Mouse (Mus musculus) spleen, adult 2 months (tissue): ENCODE measurements at regions not wholly inside any gene's neighbourhood (a gene's known extent, or its start where the extent isn't known, plus 50 kb on each side); places are given as distances from the start of the nearest gene placed in this dataset.

Source experiments
- DNase-seq, 2 experiments: peaks; one replicate each; pipeline versions ENCODE4 v3.0.0 to v3.0.0-alpha.2; 2012 to 2021; ENCODE audit warnings: low spot score in 2 of 2, low read depth in 1 of 2
- H3K27ac ChIP-seq: fragments of 200-500 bp; 2 replicates; pipeline ENCODE4 v1.5.1; 2012; ENCODE audit warnings: low read length, inconsistent platforms; ENCODE audit not compliant: insufficient read depth
- H3K27me3 ChIP-seq: fragments of 200-500 bp; 2 replicates; pipeline ENCODE4 v1.6.1; 2012; ENCODE audit warnings: mild to moderate bottlenecking, moderate library complexity, low read length, inconsistent platforms; ENCODE audit not compliant: control insufficient read depth, insufficient read depth
- H3K36me3 ChIP-seq: fragments of 200-500 bp; 2 replicates; pipeline ENCODE4 v1.6.1; 2012; ENCODE audit warnings: mild to moderate bottlenecking, low read length, inconsistent platforms; ENCODE audit not compliant: control insufficient read depth, insufficient read depth
- H3K4me1 ChIP-seq: fragments of 200-500 bp; 2 replicates; pipeline ENCODE4 v1.6.1; 2011; ENCODE audit warnings: inconsistent platforms; ENCODE audit not compliant: control insufficient read depth, insufficient read depth, insufficient read length
- H3K4me3 ChIP-seq: fragments of 200-500 bp; 2 replicates; pipeline ENCODE4 v1.5.1; 2011; ENCODE audit warnings: mild to moderate bottlenecking, inconsistent platforms; ENCODE audit not compliant: insufficient read depth, insufficient read length; ENCODE audit errors: extremely low read depth
- CTCF ChIP-seq: fragments of 200-500 bp; IDR thresholded peaks from 2 replicates; pipeline ENCODE4 v1.5.1; 2011; ENCODE audit warnings: mild to moderate bottlenecking, inconsistent platforms; ENCODE audit not compliant: insufficient read depth, insufficient read length, insufficient replicate concordance; ENCODE audit errors: extremely low read depth
- POLR2A ChIP-seq: fragments of 200-500 bp; IDR thresholded peaks from 2 replicates; pipeline ENCODE4 v1.6.1; 2011; ENCODE audit warnings: low read depth, low read length, inconsistent platforms
- WGBS: fragments of 180-500 bp; shearing (Covaris S2); methylation state at CpG from one replicate; pipeline ENCODE4 v1.1.7; 2018; 5-methylcytosine and 5-hydroxymethylcytosine counted together

DNA sequence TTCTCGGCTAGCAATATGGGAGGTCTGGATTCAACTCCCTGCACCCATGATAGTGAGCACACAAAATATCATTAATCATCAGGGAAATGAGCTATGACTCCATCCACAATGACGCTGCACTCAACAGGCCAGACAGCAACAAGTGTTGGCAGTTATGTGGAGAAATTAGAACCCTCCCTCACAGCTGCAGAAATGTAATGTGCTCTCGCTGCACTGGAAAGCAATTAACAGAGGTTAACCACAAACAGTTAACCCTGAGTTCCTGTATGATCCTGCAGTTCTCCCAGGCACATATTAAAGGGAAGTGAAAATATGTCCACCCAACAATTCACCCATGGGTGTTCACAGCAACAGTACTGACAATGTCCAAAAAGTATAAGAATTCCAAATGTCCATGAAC is 54.0 kb upstream of the Jade2 start:
- no peak for TF ChIP-seq POLR2A
- TF ChIP-seq CTCF = no peak
- no peak for DNase-seq
- Histone ChIP-seq H3K27ac (no peak overlapping the region), H3K27me3 (no peaks in the 10 kb centered on the region), H3K4me3 (no peak overlapping the region), H3K36me3 (no peaks in the 10 kb centered on the region), H3K4me1 (peaks cover 11% of the 10 kb centered on the region)
- WGBS = 3% methylated on average over 3 of the region's 3 CpGs

DNA sequence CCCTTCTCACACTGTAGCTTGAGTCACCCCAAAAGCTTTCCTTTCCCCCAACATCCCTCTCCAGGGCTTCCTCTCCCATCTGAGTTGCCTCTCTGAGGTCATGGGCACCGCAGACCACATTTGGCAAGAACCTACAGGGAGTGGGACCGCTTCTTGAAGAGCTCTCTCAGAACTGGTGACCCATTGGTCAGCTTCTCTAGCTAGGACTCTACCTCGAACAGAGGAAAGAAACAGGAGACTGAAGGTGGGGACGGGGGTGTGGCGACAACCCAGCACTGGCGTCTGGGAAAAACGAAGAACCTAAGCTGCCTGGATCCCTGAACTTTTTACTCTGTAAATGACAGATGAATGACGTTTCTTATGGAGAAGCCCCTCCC is 51.8 kb upstream of the Cdkn2aipnl start:
- no peaks in the 10 kb centered on the region for H3K36me3 ChIP-seq
- WGBS = 34% methylated on average over 8 of the region's 8 CpGs
- H3K27me3 ChIP-seq = no peaks in the 10 kb centered on the region
- H3K27ac ChIP-seq = peak overlapping the region; percentile 46
- no peak overlapping the region for H3K4me3 ChIP-seq
- TF ChIP-seq CTCF = no peak
- TF ChIP-seq POLR2A = no peak
- DNase-seq = no peak
- H3K4me1 ChIP-seq = peaks cover 15% of the 10 kb centered on the region

DNA sequence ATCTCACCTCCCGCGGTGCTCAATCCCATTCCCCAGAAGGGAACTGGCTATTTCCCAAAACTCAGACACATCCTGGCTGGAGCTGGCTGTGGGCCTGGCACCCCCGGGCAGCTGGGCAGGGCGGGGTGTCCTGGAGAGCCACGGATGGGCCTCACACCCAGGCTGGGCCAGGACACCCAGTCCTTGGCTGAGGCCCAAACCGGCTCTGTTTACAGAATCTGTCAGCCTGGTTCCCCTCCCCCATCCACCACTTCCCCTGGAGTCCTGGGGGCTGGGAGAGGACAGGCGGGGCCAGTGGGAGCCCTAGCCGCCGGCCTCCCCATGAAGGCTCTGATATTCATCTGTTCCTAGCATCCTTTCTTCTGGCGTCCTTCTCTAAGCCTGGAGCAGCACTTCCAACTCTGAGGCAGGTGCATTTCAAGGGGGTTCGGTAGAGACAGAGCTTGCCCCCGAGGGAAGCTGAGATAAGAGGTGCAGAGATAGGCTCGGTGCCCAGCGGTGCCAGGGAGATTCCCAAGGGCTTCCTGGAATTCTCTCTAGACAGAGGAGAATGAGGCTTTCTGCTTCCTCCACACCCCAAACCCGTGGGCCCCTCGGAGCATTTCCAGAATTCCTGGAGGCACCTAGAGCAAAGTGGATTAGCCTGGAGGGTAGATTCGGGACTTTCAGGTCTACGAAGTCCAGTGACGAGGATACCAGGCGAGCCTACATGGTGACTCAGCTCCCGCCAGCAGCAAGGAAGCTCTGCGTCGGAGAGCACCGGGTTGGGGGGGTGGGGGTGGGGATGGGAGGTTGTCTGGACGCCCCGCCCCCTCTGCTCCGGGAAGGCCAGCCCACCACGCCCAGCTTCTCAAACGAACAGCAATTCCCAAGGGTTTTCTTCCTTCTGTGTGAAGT is 51.2 kb upstream of the Cdkn2aipnl start:
- Histone ChIP-seq H3K27ac (peak overlapping the region; percentile 79), H3K36me3 (no peaks in the 10 kb centered on the region), H3K4me3 (peak overlapping the region; percentile 51), H3K4me1 (peaks cover 18% of the 10 kb centered on the region), H3K27me3 (no peaks in the 10 kb centered on the region)
- DNase-seq = peak in 1 of 2 experiments; percentile 59
- 7% methylated on average over 29 of the region's 29 CpGs for WGBS
- TF ChIP-seq CTCF (no peak), POLR2A (no peak)
